Comparison of ENCODE assay signal across 26 mouse cellular contexts in genomic region chr14:29038246-29038645, GRCm38 (mm10). TPM values are rescaled to one million over a fixed set of nuclear protein-coding genes. Genes with fewer than 3 reads are reported as not detected.
"Had no signal": no experiment of that assay in that cellular context is flagged by ENCODE, and none has a peak within 500 bp of the region (broad histone marks: within the 10 kb centered on the region; RNA-seq: fewer than 3 reads in every experiment).

No protein-coding gene starts in this region.

- H3K27me3 ChIP-seq: limb, embryonic 12.5 days; limb, embryonic 15.5 days; midbrain, embryonic 12.5 days; midbrain, embryonic 15.5 days; neural tube, embryonic 12.5 days; neural tube, embryonic 15.5 days had no signal

- ATAC-seq: liver, postnatal 0 days; lung, postnatal 0 days; midbrain, embryonic 15.5 days had no signal

- DNase-seq: kidney, postnatal 14 days; kidney, postnatal 4 days; left cerebral cortex, postnatal 4 days; liver, postnatal 0 days; lung, embryonic 14.5 days; right cerebral cortex, adult 18-20 months; right cerebral cortex, postnatal 14 days; right cerebral cortex, postnatal 4 days; thymus, postnatal 36 days had no signal

- H3K4me2 ChIP-seq: limb, embryonic 12.5 days; limb, embryonic 15.5 days; liver, embryonic 11.5 days; lung, embryonic 14.5 days; midbrain, embryonic 12.5 days; midbrain, embryonic 15.5 days; neural tube, embryonic 12.5 days; neural tube, embryonic 15.5 days had no signal

- H3K9me3 ChIP-seq: limb, embryonic 12.5 days; limb, embryonic 15.5 days; midbrain, embryonic 12.5 days; midbrain, embryonic 15.5 days; neural tube, embryonic 12.5 days; neural tube, embryonic 15.5 days had no signal

- H3K4me1 ChIP-seq: limb, embryonic 12.5 days; midbrain, embryonic 12.5 days; midbrain, embryonic 15.5 days had no signal

- H3K9ac ChIP-seq: limb, embryonic 12.5 days; limb, embryonic 15.5 days; liver, embryonic 14.5 days; liver, postnatal 0 days; lung, embryonic 14.5 days; midbrain, embryonic 12.5 days; midbrain, embryonic 15.5 days; neural tube, embryonic 12.5 days; neural tube, embryonic 15.5 days had no signal

- H3K27ac ChIP-seq: limb, embryonic 12.5 days; limb, embryonic 15.5 days; liver, embryonic 14.5 days; macrophage; midbrain, embryonic 12.5 days; midbrain, embryonic 15.5 days; neural tube, embryonic 12.5 days; neural tube, embryonic 15.5 days; stomach, postnatal 0 days had no signal

- H3K36me3 ChIP-seq: limb, embryonic 12.5 days; limb, embryonic 15.5 days; midbrain, embryonic 12.5 days; midbrain, embryonic 15.5 days; neural tube, embryonic 12.5 days; neural tube, embryonic 15.5 days had no signal

- H3K4me3 ChIP-seq: limb, embryonic 12.5 days; limb, embryonic 15.5 days; midbrain, embryonic 12.5 days; midbrain, embryonic 15.5 days; neural tube, embryonic 12.5 days; neural tube, embryonic 15.5 days had no signal

RNA-seq across cellular contexts. Expression of gene Lrtm1, which starts 20.2 kb away (rescaled TPM):
- total RNA-seq: layer of hippocampus, adult 18-20 months; layer of hippocampus, postnatal 14 days; left cerebral cortex, postnatal 14 days; left cerebral cortex, postnatal 4 days; megakaryocyte, adult 5-6 weeks had no signal
- polyA plus RNA-seq: liver, embryonic 11.5 days; lung, postnatal 0 days; macrophage; stomach, embryonic 14.5 days; stomach, postnatal 0 days; thymus, postnatal 0 days had no signal
